ENCODE assay signal across 16 mouse cellular contexts in the genomic region with DNA sequence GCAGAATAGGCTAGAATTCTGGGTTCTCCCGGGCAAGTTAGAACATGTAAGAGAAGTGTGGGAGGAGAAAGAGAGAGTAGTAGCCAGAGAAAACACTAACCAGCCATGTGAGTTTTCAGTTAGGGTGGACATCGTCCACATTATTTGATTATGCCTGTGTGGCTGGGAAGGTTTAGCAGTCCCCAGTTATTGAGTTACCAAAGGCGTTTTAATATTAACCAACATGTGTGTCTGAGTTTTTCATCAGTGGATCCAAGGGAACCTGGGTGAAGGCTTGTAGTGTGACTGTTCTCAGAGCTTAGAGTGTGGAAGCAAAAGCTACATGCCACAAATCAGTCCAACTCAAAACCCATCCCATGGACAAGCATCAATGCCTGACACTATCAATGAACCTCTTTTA.
"Had no signal": no experiment of that assay in that cellular context is flagged by ENCODE, and none has a peak within 500 bp of the region (broad histone marks: within the 10 kb centered on the region; RNA-seq: fewer than 3 reads in every experiment).

No protein-coding gene starts in this region.

- H3K27me3 ChIP-seq: liver, embryonic 15.5 days; lung, embryonic 15.5 days; megakaryocyte, embryonic 14.5 days had no signal

- H3K4me3 ChIP-seq: layer of hippocampus, adult 2 months; liver, embryonic 15.5 days; lung, embryonic 15.5 days; megakaryocyte, embryonic 14.5 days had no signal

- H3K4me2 ChIP-seq: liver, embryonic 11.5 days; liver, embryonic 15.5 days; lung, embryonic 15.5 days; midbrain, embryonic 11.5 days had no signal

- H3K36me3 ChIP-seq: liver, embryonic 15.5 days; lung, embryonic 15.5 days had no signal

- H3K27ac ChIP-seq: layer of hippocampus, adult 2 months; liver, embryonic 15.5 days; lung, embryonic 15.5 days; stomach, postnatal 0 days had no signal

- ATAC-seq: intestine, postnatal 0 days had no signal

- H3K9ac ChIP-seq: liver, embryonic 15.5 days; lung, embryonic 15.5 days had no signal

- DNase-seq: layer of hippocampus, adult 9-11 months; lung, adult 18-20 months; lung, postnatal 10 days; lung, postnatal 36 days; midbrain, embryonic 14.5 days; thymus, adult 2 months; thymus, postnatal 14 days; thymus, postnatal 4 days had no signal

- H3K9me3 ChIP-seq: liver, embryonic 15.5 days; lung, embryonic 15.5 days had no signal

- H3K4me1 ChIP-seq: liver, embryonic 15.5 days; lung, embryonic 15.5 days; megakaryocyte, embryonic 14.5 days had no signal
